Mouse (Mus musculus): Measurements from ENCODE around the gene Uqcc2.

The Uqcc2 gene

DNA sequence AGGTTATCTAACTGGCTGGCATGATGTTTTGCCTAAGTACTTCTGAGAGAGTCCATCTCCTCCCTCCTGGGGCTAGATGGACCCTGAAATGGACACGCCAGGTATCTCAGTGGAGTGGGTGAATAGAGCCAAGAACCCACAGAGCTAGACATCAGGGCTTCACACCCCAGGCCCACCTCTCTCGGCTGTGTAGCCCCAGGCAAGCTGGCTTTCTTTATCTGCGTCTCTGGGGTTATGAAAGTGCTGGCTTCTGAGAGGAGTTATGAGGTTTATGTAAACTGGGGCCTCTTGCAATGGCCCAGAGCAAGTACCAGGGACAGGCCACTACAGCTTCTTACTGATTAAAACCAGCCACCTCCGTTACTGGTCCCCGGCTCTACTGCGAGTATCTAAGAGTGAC is 21.2 kb upstream of the Uqcc2 start:
- DNase-seq (ENCODE audit: low spot score in 2 of 2), result no peak

GRCm38 (mm10) chr17:27154256-27154655 is 20.5 kb upstream of the Uqcc2 start:
- no peak for DNase-seq (ENCODE audit: low spot score in 2 of 2)

DNA sequence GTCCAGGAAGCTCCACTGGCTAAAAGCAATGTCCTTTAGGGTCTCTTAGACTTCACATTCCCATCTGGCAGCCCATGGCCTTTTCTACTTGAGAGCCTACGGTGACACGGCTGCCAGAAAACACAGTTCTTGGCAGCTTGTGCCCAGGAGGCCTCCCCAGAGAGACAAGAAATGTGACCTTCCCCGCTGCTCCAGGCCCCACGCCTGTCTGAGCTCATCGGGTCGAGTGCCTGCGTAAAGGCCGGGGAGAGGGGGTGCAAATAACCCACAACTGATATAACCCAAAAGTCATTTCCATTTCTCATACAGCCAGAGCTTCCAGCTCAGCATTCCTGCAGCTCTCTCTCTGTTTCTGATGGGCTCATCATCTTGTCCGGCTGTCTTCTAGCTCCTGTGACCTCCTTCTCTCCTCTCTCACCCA is 20.1 kb upstream of the Uqcc2 start:
- no peak for DNase-seq (ENCODE audit: low spot score in 2 of 2)

DNA sequence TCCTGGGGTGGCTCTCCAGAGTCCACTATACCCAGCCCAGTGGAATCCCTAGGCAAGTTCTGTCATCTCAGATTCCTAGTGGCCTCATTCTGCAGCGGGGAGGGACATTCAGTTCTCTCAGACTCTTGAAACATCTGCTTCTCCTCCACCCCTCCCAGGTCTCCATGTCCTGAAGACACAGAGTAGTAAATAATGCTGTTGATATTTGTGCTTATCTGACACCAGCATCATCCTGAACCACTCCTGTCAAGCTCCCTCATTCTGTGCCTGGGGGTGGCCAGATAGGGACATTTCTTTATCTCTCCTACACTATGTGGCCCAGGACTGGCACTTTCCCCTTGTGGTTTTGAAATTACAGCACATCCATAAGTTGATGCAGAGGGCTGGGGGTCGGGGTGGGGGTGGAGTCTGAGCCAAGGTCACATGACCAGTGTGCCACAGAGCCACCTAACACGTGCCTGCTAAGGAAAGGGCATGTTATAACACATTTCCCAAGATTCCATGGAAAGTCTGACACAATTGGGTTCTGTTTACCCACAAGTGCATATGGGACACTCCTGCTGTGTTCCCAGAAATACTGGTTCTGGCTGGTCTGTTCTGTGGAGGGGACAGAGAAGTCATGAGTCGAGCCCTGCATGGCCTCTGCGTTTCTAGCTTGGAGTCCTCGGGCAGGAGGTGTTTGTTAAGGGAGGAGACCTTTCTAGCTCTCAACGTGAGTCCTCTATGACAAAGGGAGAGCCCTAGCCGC is 19.4 kb upstream of the Uqcc2 start:
- no peak for DNase-seq (ENCODE audit: low spot score in 2 of 2)

DNA sequence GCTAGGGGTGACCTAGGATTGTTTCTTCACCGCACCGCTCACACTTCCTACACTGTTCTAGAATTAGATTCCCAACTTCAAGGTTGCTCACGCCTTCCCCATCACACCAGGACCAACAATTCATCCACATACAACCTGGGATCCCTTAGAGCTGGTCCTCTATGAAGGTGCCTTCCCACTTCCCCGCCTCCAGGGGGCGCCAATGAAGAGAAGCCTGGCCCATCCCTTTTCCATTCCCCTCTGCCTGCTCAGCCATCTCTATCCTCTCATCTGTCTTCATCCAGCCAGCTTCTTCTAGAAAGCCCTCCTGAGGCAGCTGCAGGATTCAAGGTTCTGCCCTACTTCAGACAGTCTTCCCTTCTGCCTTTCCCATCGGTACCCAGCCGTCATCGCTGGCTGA is 17.7 kb upstream of the Uqcc2 start:
- DNase-seq (ENCODE audit: low spot score in 2 of 2), result no peak

GRCm38 (mm10) chr17:27150871-27151270 is 17.2 kb upstream of the Uqcc2 start:
- DNase-seq (ENCODE audit: low spot score in 2 of 2), result no peak

- no peak for DNase-seq (ENCODE audit: low spot score in 2 of 2)
These were observed 12.7 kb upstream of the Uqcc2 start for GRCm38 (mm10) chr17:27146323-27146923.

GRCm38 (mm10) chr17:27144152-27144551 is 10.4 kb upstream of the Uqcc2 start:
- no peak for DNase-seq (ENCODE audit: low spot score in 2 of 2)

GRCm38 (mm10) chr17:27141971-27142450 is 8.3 kb upstream of the Uqcc2 start:
- no peak for DNase-seq (ENCODE audit: low spot score in 2 of 2)

DNA sequence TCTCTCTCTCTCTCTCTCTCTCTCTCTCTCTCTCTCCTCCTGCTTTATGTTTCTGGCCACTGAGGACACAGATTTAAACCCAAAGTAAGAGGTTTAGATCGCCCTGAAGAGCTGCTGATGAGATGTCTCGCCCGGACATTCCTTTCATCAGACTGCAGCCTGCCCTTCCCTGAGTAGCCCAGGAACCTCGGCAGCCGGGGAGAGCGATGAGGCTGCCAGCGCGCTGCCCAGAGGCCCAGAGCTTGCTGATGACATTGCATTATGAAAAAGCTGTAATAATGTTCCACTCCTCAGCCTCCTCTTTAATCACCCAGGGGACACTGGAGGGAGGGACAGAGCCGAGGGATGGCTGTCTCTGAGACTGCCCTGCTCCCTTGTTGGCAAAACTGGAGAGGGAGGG is 6.5 kb upstream of the Uqcc2 start:
- no peak for DNase-seq (ENCODE audit: low spot score in 2 of 2)

DNA sequence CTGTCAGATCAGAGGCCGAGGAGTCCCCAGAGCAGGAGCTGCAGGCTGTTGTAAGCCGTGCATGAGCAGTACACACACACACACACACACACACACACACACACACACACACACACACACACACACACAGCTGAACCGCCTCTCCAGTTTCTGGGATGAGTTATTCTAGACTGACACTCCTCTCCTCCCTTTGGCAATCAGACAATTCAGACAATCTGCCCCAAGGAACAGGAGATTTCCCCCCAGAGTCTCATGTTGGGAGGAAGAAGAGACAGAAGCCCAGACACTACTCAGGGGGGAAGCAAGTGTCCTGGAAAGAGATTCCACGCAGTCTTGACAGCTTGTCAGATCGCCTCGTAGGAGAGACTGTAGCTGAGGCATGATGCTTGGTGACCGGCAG is 5.6 kb upstream of the Uqcc2 start:
- no peak for DNase-seq (ENCODE audit: low spot score in 2 of 2)

GRCm38 (mm10) chr17:27138396-27138795 is 4.7 kb upstream of the Uqcc2 start:
- DNase-seq (ENCODE audit: low spot score in 2 of 2), result no peak

DNA sequence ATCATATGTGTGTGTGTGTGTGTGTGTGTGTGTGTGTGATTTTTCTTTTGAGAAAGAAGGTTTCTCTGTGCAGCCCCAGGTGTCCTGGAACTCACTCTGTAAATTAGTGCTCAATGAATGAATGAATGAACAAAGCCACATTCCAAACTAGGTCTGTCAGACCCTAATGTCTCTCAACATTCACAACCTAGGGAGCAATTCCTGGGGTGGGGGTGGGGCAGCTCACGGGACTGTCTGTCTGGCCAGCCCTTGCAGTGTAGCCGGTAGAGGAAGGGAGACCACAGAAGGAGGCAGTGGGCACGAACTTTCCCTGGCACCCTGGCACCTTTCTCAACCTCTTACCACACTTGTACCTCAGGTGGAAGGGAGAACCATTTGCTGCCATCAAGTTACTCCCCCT is 999 bp upstream of the Uqcc2 start:
- no peak for DNase-seq (ENCODE audit: low spot score in 2 of 2)

DNA sequence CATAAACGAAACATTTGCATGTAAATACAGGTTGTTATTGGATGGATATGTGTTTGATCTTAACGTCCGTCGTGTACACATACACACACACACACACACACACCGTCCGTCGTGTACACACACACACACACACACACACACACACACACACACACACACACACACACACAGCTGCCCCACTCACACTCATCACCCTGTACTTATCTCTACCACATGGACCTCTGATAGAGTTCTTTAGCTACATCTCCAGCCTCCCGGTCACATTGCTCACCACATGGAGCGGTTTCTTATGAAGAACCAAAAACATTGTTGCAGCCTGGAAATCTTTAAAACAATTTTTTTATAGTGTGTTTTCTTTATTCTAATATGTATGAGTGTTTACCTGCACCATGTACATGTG is 471 bp upstream of the Uqcc2 start:
- DNase-seq (ENCODE audit: low spot score in 2 of 2), result no peak

DNA sequence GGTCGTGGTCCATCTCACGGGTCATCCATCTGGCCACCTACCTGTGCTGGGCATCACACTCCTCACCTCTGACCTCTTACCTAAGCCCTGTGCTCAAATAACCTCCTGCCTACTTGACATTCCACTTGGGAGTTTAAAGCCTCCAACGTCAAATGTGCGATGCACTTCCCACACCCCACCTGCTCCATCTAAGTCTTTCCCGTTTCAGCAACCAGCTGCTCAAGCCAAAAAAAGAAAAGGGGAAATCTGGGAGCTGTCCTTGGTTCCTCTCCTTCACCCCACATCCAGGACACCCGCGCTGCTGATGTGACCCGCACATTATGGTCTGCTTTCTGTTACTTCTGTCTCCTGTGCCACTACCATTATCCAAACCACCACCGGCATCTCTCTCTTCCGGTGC is 1.5 kb downstream of the Uqcc2 start:
- no peak for DNase-seq (ENCODE audit: low spot score in 2 of 2)

- no peak for DNase-seq (ENCODE audit: low spot score in 2 of 2)
These were observed 2.5 kb downstream of the Uqcc2 start for GRCm38 (mm10) chr17:27131240-27131665.

DNA sequence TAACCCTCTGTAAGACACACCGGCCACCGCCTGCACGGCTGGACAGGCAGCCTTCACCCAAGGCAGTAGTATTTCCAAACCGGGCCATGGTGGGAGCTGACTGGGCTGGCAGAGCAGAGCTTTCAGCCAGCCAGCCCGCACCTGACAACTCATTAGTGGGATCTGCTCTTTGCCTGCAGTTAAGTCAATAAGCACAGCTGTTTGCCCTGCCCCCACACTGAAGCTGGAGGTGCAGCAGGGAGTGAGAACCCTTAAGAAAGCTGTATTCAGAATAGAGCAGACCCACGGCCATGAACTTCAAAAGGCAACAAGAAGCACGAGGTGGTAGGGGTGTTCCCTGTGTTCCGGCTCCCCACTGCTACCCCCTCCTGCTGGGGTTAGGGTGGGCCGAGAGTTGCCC is 3.5 kb downstream of the Uqcc2 start:
- DNase-seq (ENCODE audit: low spot score in 2 of 2), result no peak

- no peak for DNase-seq (ENCODE audit: low spot score in 2 of 2)
These were observed 3.9 kb downstream of the Uqcc2 start for GRCm38 (mm10) chr17:27129819-27130218.

DNA sequence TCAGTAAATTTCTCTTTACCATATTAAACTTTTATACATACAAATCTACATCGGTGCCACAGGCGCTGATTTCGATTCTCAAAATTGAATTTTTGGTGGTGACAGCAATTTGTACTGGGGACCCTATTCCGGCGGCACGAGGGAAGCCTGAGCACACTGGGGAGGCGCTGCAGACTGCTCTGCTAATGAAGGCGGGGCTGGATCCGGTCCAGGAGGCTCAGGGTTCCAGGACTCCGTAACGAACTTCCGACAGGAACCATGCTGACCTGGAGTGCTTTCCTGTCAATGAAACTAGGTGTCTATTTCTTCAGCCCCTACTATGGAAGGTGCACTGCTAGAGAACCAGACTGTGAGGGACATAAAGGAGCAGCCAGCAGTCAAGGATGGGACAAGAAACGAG is 4.4 kb downstream of the Uqcc2 start:
- DNase-seq (ENCODE audit: low spot score in 2 of 2), result no peak

DNA sequence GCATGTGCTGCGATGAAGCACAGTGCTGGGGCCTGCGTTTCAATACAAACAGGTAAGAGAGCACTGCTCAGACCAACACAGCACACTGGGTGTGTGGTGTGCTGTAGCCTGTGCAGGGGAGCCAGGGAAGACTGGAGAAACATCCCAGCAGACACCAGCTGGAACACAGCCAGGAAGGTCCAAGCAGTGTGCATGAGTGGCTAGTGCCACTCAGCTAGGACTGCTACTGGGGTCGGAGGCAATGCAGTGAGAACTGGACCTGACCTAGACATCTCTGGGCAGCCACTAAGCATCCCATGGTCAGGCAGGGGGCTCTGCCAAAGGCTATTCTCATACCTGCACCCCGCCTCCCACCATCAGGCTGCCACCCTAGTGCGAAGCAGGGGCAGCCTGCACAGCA is 5.5 kb downstream of the Uqcc2 start:
- DNase-seq (ENCODE audit: low spot score in 2 of 2), result no peak

DNA sequence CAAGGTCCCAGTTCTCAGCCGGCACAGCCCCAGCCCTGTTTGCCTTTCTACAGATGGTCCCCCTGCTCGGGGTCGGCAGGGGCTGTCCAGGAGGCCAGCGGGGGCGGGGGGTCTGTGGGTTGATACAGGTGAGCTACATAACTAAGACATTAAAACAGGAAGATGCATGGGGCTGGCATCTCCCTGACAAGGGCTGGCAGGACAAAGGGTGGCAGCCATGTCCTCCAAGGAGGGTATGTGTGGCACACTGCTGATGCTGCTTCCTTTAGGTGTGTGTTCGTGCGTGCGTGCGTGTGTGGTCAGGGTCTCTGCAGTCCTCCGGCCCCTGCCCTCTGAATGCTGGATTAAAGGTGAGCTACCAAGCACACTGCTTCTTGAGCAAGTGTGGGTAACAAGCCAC is 6.7 kb downstream of the Uqcc2 start:
- DNase-seq (ENCODE audit: low spot score in 2 of 2), result no peak

- no peak for DNase-seq (ENCODE audit: low spot score in 2 of 2)
These were observed 8.0 kb downstream of the Uqcc2 start for GRCm38 (mm10) chr17:27125669-27126202.

- DNase-seq (ENCODE audit: low spot score in 2 of 2), result peak; percentile 55 to 62
These were observed 8.5 kb downstream of the Uqcc2 start for GRCm38 (mm10) chr17:27125185-27125584.

Measured in frontal cortex, postnatal 14 days (tissue).